Mouse (Mus musculus) gastrocnemius, postnatal 4 days (tissue): ENCODE data around the gene Fgf12. TPM values are rescaled to one million over a fixed set of nuclear protein-coding genes. Genes with fewer than 3 reads are reported as not detected.

ENCODE experiments used
- DNase-seq, 2 experiments: peaks; one replicate each; pipeline ENCODE4 v3.0.0; 2021 to 2022; ENCODE audit warnings: low spot score in 2 of 2, mixed read lengths in 2 of 2
- total RNA-seq, 2 experiments: library from RNA; stranded (reverse); gene quantifications; 2 replicates each; pipeline ENCODE4 v1.2.3; 2021

Fgf12 gene
- total RNA-seq, 2 experiments from 2014 or later: 2.5 to 3.0 TPM

DNA sequence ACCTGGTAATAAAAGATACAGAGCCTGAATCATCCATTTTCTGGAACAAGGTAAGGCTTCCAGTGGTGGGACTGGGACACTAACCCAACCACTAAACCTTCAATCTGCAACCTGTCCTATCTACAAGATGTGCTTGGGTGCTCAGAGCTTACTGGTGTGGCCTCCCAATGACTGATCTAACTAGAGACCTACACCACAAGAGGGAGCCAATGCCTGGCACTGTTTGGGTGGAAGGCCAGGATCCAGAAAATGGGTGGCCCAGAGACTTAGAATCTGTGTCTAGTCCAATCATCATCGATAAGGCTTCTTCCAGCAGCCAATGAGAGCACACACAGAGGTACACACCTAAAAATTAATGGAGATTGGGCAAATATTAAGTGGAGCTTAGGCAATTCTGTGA lies 414.9 kb downstream of the Fgf12 start:
- no peak for DNase-seq

DNA sequence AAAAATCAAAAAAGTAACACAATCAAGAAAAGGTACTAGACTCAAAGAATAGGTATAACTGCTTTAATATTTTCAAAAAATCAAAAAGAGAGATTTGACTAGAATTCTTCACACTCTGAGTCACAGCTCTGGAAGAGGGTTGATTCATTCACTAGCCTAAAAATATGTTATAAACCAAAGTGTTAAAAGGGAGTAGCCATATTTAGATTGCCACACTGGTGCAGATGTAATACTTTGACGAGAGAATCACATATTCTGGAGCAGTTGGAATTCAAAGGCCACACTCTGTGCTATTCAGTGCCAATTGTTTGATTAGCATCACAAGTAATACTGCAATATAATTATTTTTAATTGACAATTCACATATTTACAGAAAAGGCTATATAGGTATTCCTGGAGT lies 416.2 kb downstream of the Fgf12 start:
- no peak for DNase-seq

- no peak for DNase-seq
Observed at GRCm38 (mm10) chr16:28335025-28335424, 417.8 kb downstream of the Fgf12 start.

GRCm38 (mm10) chr16:28323576-28323975 lies 429.3 kb downstream of the Fgf12 start:
- DNase-seq: no peak

GRCm38 (mm10) chr16:28311618-28312017 lies 441.2 kb downstream of the Fgf12 start:
- DNase-seq: no peak

DNA sequence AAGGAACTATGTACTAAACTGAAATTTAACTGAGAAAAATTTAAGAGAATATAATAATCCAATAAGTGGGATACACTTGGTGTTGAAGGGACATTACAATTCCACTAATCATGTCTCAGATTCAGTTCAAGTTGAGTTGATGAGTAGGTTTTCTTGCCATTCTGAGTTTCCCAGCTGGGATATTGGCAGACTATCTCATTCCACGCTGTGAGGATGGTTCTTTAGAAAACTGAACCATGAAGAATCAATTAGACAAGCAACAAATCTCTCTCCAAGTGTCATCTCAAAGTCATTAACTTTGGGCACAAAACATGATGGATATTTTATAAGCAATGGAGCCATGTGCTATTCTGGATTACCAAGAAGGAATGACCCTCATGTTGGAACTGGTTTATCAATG lies 449.0 kb downstream of the Fgf12 start:
- DNase-seq: no peak

DNA sequence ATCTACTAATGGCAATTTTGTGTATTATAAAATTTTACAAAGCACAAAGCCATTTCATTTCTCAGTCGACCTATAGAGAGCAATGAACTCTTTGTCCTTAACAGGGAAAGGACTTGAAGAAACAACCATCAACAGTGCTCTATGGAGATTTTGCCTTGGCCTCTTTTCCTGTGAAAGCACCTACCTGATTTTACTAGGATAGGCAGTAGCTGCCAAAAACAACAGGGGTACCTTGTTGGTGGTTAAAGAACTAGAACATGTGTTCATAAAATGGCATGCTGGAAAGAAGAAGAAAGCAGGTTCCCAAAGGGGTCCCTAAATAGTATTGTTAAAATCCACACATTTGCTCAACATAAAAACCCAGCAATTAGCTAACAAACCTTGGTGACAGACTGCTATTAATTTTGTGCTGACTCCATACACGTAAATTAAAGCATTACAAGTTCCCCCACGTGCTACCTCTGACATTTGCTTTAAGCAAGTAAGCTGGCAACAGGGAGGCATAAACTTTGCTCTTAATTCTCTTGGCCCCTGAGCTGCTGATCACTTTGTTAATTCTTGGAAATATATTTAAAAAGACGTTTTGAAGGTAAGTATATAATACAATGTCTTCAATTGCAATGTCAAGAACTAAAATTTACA lies 463.1 kb downstream of the Fgf12 start:
- DNase-seq: no peak

- DNase-seq: no peak
Observed at GRCm38 (mm10) chr16:28257904-28258303, 495.0 kb downstream of the Fgf12 start.

- no peak for DNase-seq
Observed at GRCm38 (mm10) chr16:28254303-28254702, 498.6 kb downstream of the Fgf12 start.

DNA sequence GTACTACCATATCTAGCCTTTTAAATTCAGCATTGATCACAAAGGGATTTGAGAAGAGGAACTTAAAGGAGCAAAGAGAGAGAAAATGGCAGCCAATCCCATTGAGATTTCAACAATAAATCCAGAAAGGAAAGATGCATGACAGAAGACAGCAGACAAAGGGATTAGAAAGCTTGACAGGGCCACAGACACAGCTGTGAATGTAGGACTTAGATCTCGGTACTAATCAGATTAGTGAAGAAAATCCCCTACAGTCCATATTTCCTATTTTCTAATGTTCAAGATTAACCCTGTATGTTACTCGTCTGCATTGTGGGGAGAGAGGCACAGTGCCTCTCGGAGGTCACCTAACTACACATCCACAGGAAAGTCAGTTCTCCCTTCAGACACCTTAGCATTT lies 500.9 kb downstream of the Fgf12 start:
- no peak for DNase-seq

DNA sequence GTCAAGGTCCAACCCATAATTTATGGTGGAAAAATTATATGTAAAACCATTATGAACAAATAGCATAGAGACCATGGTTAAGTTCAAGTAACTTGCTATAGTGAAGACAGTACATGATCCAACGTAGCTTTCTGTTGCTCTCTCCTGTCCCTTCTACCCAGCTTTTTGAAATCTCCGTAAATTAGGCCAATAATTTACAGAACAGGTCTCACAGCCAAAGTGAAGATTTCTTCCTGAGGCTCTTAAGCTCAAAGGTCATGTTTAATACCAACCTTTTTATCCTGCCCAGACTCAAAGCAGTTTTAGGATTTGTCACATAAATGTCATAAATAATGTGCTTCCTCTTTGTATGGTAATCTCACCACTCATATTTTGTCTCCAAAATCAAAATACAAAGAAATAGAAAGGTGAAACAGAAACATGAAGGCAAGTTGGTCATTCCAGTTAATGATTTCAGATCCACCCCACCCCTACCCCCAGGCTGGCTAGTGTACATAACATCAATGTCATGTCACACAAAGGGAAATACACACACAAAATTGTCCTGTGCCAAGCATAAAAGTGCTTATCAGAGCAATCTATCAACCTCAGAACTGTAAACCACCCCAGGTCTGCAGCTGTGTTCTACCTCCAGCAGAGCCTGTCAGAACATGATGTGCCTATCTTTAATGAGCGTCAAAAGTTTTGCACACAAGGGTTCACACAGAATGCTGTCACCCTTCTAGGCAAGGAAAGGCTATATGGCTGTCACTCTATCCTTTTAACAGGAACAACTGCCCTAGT lies 509.8 kb downstream of the Fgf12 start:
- no peak for DNase-seq

DNA sequence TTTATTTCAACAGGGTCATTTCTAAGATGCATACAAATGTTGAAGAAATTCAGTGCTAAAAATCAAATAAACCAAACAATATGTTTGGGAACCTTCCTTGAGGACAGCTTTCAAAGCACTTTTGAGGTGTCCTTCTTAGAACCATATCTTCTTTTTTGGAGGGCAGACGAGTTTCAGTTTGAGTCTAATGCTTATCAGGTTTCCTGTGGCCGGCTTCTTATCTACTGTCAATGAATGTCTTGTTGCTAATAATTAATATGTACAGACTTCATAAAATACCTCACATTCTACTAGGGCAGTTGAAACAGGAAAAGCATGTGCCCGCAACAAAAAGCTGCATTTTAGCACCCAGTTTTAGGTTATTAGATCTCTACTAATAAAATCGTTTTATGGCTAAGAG lies 513.5 kb downstream of the Fgf12 start:
- DNase-seq: no peak

DNA sequence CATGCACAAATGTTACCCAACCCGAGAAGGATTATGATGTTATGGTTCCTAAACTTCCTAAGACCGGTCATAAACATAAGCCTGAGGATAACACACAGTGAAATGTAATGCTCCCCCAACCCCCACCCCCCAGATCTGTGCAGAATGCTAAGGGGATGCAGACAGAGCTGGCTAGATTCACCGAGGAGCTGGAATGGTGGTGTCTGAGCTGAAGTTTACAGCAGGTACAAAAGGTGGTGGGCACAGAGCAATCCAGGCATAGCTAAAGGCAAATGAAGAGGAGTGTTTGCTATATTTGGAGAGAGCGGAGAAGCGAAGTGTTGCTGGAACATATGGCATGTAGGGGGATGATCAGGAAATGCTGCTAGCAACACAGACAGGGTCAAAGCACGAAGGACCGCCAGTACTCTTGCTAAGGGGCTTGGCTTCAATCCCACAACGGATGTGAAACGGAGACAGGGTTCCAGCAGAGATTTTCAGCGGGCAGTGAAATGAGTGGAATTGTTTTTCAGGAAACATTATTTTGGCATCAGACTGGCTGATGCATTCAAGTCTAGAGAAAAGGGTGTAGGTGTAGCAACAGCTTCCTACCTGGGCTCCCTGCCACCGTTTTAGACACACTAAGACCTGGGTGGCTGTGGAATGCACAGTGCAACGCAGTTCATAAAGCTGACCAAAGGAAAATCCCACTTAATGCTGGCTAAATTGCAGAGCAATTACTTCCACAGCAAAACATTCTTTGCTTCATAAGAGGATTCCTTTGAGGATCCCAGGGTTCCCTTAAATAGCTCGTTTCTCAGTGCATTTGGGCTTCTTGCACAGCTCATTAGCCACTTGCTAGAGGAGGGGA lies 514.6 kb downstream of the Fgf12 start:
- peak in 1 of 2 experiments; percentile 8 for DNase-seq

DNA sequence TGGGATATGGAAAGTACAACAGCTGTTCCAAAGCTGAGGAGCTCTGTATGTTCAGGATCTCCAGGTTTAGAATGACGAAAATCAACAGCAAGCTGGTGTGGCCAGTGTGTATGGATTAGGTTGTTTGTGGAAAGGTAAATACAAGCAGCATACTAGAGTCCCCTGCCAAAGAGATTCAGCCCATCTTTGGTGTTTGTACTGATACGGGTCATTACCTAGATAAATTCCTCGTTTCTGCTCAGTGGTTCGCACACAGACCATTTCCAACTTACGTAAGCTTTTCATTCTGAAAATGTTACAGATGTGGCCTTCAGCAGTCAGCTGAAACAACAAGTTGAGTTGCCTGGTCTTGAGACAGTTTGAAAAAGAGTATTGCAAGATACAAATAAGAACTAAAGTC lies 536.9 kb downstream of the Fgf12 start:
- DNase-seq: no peak

DNA sequence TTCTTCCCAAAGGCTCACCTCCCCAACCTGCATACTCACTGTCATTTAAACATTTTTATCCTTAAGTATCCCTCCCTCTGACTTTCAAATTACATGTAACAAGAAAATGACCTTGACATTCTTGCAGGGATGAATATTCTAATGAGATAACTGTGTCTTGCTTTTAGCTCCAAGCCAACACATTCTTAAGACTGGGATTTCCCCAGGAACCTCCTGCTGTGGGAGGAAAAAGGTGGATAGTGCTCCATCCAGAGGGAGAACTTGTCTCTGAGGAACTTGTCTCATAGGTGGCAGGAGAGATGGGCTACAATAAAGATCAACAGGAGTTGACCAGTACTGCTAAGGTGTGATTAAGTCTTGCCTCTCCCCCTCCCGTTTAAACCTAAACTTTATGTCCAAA lies 540.5 kb downstream of the Fgf12 start:
- DNase-seq: no peak

DNA sequence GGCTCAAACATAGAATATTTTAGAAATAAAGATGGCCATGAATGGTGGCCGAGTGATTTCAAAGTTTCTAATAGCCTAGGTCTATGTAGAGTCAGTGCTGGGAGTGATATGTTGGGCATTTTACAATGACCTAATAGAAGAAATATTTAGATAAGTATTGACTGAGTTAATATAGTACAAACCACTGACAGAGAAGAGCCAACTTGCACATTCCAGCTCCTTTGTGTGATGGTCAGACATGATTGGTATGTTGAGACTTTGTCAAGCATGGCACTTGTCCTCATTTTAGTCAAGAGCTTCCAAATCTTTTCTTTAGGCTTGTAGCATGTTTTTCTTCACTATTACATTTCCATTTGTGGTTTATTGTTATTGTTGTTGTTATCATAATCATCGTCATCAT lies 596.4 kb downstream of the Fgf12 start:
- DNase-seq: no peak

DNA sequence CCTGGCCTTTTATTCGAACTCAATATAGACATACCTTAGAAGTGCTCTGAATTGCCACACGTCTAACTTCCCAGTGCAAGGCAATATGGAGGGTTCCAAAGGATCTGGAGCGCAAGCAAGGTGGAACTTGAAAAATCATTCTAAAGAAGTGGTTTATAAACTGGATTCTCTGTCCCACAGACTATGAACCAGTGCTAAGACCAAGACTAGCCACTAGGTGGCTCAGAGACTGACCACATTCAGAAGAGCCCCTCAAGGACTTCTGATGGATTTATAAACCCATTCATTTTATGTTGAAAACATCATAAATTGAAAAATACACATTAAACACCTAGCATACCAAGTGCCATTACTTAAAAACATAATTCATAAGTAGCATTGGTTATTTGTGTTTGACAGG lies 611.9 kb downstream of the Fgf12 start:
- DNase-seq: no peak

- DNase-seq: no peak
Observed at GRCm38 (mm10) chr16:28127006-28127405, 625.9 kb downstream of the Fgf12 start.
